Mouse (Mus musculus): Measurements from ENCODE around the gene Mrps5.
"Not testable (repeated sequence)": the region's sequence is repeated elsewhere in the genome, so short reads cannot be mapped to it uniquely, and the experiment has no call there.

The Mrps5 gene

DNA sequence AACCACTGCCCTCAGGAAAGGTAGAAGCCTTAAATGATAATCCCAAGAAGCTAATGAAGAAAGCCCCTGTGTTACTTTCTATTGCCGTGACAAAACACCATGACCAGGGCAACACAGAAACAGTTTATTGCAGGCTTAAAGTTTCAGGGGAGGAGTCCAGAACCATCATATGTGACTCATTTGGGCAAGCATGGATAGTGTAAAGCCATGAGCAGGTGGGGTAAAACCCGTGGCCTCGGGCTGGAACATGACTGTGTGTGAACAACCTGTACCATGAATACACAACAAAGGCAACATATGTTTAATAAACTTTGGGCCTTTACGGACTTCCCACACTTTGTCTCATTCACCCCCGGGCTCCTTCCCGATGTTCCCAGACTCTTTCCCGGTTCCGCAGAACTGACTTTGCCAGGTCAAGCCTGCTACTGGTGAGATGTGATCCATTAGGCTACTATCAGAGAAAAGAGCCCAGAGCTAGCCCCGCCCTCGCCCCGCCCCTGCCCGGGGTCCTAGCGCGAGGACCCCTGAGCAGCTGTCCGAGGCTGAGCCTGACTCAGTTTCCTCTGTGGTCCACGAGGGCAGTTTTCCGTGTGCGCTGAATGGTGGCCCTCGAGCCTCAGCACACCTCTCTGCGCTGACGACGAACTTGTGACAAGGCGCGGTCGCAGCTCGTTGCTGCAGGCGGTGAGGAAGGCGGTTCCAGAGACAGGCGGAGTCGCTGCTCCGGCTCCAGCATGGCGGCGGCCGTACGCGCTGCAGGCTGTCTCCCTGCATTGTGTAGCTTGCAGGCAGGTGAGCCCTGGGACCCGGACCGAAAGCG, at the start of gene Mrps5, which contains the start of gene Zfp661:
TSS of gene Mrps5 (plus strand) at position 529 of the 820 bp plus-strand sequence.
TSS of gene Zfp661 (minus strand) at position 401 of the 820 bp plus-strand sequence.
- DNase-seq (ENCODE audit: low spot score): peak; percentile 86

DNA sequence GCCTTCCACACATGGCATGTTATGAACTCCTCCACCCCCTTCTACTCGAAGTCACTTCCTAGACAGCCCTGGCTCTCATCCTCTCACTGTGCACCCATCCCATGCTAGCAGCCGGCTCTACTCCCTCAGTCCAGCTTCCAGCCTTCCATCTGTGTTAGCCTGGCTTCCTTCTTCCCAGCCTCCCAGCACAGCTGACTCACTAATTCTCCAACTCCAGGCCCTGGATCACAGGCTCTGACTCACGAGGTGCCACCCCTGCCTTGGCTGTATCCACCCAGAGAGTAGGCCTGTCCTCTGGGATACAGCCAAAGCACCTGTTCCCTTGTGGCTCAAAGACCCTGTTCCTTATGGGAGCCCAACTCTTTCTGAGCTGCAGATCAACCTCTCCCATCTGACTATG, 49.5 kb upstream of the Mrps5 start:
- DNase-seq (ENCODE audit: low spot score): no peak

DNA sequence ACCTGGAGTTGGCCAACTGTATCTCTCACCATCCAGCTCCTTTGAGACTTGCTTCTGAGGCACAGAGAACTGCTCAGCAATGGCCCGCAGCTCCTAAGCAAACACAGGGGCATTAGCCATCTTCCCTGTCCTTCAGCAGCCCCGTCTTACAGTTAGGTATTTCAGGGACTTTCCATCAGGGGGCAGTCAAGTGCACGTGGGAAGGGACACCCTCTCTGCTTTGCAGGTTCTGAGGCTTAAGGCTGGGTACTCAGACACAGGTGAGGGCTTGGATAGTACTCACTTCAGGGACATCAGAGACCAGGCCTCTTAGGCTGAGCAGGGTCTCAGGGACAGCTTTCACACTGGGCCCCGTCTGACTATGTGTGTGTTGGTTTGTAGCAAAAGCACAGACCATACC, 47.5 kb upstream of the Mrps5 start:
- no peak for DNase-seq (ENCODE audit: low spot score)

DNA sequence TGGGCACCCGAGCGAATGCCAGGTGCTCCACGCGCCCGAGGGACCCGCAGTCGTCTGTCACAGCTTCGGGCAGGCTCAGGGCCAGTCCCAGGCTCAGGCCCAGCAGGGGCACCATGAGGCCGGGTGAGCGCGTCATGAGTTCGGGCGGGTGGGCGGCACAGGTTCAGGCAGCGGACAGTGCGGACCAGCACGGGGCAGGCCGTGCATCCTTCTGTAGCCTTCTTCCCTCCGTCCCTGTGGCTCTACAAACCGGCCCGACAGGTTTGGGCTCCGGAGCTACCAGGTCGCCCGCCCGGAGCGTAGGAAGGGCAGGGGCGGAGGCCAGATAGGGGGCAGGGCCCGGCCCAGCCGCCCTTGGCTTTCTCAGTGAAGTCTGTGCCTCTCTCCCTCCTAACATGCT, 45.8 kb upstream of the Mrps5 start, which contains the start of gene Prom2:
TSS of gene Prom2 (minus strand) at position 283 of the 400 bp plus-strand sequence.
- peak; percentile 24 for DNase-seq (ENCODE audit: low spot score)

DNA sequence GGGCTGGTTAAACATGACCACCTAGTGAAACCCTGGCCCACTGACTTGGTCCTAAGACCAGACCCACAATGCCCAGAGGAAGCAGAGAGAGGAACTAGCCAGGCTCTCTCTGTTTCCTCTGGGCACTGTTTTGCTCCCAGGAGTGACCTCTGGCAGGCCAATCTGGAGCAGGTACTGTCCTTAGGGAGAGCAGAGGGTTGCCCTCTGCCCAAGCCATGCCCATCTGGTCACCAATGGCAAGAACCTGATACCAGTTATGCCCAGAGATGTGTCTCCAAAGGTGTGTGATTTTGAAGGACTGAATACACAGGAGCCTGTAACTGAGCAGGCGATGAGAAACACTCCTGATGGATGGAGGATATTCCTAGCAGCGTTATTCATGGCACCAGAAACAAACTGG, 45.3 kb upstream of the Mrps5 start:
- no peak for DNase-seq (ENCODE audit: low spot score)

DNA sequence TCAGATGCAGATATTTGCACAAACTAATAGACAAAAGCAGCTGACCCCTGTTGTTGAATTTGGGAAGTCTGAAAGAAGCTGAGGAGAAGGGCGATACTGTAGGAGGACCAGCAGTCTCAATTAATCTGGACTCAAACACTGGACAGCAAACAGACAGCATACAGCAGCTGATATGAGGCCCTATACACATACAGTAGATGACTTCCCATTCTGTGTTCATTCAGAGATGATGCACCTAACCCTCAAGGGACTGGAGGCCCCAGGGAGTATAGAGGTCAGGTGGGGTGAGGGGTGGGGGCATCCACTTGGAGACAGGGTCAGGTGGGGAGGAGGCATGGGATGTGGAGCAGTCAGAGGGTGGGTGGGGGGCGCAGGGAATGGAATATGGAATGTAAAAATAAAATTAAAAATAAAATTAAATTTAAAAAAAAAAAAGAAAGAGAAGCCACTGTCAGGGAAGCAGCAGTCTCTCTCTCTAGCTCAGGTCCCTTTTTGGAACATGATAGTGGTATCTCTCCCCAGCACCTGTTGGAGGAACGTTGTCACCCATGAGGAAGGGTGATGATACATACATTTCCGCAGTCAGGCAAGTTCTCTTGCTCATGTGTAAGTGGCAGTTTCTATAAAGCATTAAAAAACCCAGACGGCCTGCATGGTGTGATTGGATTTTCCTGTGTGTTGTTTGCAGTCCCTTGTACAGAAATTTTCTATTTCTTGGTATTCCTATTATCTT, 38.5 kb upstream of the Mrps5 start:
- DNase-seq (ENCODE audit: low spot score): no peak

DNA sequence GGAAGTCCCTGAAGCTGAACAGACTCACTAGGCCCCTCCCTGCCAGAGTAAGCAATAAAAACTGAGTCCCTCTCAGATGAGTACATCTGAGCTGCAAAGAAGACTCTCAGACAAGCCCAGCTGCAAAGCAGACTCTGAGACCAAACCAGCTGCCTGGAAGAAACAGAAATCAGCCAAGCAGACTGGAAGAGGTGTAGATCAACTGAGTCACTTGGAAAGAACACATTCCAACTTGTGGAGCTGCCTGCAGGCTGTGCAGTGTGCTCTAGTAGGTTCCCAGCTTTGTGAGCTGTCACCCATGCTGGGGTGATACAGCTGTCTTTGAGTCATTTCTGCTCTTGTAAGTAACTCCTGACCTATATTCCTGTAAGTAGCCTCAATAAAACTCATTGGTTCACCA, 37.3 kb upstream of the Mrps5 start:
- no peak for DNase-seq (ENCODE audit: low spot score)

DNA sequence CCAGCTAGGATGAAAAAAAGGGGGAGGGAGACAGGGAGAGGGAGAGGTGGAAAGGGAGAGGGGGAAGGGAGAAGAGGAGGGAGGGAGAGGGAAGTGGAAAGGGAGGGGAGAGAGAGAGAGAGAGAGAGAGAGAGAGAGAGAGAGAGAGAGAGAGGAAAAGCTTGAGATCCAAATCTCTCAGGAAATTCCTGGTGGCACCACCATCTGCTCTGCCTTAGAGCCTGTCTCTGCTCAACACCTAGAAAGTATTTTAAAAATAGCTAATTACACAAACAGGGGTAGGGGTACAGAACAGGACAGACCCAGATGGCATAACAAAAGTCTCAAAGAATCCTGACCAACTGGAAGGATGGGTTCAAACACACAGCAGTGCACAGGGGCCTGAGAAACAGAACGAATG, 36.6 kb upstream of the Mrps5 start:
- no peak for DNase-seq (ENCODE audit: low spot score)

DNA sequence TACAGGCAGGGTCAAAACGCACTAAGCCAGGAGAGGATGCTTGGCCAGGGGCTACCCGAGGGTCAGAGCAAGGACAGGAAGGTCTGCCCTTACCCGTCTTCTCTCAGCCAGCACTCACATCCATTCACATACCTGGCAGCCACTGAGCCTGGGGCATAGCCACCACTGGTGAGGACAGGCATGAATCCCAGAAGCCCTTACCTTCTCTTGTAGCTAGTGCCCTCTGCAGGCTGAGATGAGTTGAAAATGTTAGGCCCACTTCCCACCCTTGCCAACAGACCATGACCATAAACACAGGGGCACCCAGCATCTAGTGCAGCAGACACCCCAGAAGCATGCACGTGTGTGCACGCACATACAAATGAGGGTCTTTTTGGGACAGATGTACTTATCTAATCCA, 35.9 kb upstream of the Mrps5 start:
- no peak for DNase-seq (ENCODE audit: low spot score)

DNA sequence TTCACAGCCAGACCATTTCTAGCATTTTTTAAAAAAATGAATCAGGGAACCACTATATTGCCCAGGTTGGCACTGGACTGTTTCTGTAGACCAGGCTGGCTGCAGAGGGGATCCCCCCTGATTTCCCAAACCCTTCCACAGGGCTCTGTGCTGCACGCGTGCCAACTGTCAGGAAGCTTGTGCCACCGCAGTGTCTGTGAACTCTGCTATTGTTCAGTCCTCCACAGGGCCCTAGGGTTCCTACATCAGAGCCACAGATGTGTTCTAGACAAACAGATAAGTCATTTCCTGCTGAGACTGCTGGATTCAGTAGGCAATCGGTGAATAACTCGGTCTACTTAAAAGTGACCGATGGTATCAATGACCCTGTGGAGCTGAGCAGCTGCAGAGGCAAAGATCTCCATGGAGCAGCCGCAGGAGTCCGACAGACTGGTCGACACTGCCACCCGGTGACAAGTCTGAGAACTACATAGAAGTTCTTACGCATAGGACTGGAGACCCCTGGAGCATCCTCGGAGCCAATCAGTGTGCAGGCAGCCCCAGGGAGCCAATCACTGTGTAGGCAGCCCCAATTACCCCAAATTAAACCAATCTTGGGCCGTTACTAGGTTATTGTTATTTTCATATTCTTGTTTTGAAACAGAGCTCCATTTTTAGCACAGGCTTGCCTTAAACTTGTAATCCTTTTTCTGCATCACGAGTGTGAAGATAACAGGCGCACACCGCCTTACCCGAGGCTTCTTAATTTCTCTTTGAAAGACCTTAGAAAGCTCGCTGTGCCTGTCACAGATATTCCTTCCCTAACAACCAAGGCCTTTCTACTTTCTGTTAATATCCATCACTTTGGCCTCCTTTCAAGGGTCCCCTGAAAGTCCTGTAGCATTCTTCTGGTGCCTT, 27.7 kb upstream of the Mrps5 start:
- peak; percentile 73 for DNase-seq (ENCODE audit: low spot score)

DNA sequence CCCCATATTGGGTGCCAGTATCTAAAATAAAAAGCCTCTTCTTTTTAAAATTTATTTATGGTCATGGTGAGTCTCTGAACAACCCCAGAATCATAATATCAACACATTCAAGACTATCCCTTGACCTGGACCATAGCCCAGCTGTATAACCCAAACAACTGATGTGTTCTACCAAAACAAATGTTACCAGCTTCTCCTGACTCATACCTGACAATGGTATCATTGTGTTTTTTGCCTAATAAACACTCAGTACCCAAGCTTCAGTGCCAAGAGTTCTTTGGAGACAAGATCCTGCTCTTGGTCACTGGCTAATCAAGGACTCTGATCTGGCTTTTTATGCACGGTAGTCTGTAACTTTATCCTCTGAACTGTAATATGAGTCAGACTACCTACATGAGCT, 13.7 kb upstream of the Mrps5 start:
- DNase-seq (ENCODE audit: low spot score): no peak

DNA sequence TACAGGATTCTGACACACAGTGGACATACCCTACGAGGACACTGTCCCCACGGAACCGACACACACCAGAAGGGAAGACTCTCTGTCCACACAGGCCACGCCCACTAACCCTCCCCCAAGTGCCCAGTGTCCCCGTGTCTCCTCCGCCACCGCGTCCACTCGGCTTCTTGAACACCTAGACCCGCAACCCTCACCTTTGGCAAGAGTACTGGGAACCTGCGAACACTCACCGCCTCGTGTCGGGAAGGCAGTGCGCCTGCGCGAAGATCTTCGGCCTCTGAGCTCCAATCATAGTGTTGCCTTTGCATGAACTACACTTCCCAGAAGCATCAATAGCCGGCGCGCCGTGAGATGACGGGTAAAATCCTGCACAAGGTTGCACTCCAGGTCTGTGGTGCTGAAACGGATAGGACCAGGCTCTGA, 2.6 kb upstream of the Mrps5 start:
- peak; percentile 91 for DNase-seq (ENCODE audit: low spot score)

DNA sequence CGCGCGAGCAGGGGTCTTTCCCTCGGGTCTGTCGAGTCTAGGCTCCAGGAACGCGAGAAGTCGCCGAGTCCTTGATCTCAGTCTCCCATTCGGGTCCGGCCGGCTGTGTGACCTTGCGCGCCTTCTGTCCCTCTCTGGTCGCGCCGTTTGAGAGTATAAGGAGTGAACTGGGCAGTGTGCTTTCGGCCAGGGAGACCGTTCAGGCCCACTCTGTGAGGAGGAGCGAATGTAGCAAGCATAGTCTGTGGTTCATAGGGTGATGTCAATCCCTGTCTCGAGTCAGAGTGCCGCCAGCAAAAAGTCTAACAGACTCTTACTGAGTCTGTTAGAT, 457 bp downstream of the Mrps5 start:
- no peak for DNase-seq (ENCODE audit: low spot score)

DNA sequence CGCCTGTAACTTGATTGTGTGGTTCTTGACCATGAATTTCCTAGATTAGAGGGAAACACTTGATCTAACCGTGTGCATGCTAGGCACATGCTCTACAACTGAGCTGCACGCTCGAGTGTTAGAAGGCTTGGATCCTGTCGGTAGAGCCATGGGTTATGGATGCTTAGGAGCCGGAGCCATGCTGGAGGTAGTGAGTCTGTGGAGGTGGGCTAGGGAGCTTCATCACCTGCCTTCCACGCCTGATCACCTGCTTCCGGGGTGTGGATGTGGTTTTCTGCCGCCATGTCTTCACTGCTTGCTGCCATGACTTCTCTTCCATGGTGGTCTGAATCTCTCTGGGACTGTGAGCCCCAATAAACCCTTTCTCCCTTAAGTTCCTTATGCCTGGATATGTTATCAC, 1.9 kb downstream of the Mrps5 start:
- DNase-seq (ENCODE audit: low spot score): no peak

DNA sequence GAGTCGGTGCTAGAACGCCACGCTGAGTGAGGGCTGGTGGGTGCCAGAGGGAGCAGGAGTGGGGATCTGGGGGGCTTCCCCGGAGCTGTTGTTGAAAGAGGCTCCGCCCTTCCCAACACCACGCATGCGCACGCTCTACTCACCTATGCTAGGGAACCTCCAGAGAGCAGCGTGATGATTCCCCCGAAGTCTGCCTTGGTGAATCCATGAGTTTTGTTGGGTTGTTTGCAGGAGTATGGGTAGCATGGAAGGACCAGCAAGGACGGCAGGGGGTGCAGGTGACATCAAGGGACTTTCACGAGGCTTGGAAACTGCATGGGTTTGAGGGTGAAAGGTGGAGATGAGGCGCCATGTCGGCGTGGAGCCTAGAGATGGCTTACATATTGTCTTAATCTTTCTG, 3.2 kb downstream of the Mrps5 start:
- DNase-seq (ENCODE audit: low spot score): no peak

DNA sequence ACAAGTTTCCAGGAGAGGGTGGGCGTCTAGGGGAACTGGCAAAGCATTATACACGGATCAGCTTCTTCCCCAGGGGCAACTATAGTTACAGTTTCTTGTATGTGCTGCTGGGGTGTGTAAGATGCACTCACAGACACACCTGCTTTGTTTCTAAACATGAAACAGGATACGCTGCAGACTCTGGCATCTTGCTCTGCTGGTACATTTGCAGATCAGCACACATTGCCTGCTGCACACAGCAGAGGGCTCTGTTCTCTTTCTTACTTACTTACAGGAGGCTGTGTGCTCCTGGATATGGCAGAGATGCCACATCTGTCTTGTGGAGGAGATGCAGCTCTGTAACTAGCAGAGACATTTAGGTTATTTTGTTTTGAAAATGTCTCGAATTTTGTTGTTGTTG, 3.8 kb downstream of the Mrps5 start:
- no peak for DNase-seq (ENCODE audit: low spot score)

DNA sequence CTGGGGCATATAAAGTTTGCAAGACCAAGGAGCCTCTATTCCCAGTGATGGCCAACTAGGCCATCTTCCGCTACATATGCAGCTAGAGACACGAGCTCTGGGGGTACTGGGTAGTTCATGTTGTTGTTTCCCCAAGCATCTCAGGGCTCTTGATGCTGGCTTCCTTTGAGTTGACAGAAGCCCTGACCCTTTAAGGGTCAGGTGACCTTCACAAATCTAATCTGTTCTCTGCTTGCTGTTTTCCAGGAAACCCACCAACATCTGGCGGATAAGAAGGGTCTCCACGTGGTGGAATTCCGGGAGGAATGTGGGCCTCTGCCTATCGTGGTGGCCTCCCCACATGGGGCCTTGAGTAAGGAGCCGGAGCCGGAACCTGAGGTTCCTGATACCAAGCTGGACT, 16.4 kb downstream of the Mrps5 start:
- not testable (repeated sequence) for DNase-seq (ENCODE audit: low spot score)

DNA sequence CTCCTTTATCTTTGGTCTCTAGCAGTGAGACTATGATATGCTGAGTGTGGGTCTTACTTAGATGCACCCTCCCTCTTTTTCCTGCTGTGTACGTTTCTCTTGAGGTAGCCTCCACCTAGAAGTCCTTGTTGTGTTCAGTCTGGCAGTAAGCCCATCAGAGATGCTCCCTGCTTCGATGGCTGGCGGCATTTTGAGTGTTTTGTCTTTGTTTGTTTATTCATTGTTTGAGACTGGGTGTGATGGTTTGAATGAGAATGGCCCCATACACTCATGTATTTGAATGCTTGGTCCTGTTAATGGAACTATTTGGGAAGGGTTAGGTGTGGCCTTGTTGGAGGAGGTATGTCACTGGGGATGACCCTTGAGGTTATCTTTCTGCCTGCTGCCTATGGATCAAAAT, 18.2 kb downstream of the Mrps5 start:
- no peak for DNase-seq (ENCODE audit: low spot score)

DNA sequence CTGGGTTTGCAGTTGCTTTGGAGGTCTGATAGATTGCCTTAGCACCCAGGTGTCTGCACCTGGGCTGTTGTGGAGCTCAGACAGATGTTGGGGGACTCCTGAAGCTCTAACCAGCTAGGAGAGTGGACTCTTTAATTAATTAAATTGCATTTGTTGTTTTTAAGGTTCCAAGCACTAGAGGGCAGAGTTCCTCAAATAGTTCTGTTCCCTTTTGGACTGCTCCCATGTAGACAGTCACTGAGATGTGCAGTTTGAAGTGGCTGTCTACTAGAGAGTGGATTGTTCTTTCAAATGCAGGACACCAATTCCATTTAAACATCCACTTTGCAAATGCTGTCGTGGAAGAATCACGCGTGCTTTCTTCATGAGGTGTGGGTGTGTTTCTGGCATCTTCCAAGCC, 21.2 kb downstream of the Mrps5 start:
- DNase-seq (ENCODE audit: low spot score): no peak

DNA sequence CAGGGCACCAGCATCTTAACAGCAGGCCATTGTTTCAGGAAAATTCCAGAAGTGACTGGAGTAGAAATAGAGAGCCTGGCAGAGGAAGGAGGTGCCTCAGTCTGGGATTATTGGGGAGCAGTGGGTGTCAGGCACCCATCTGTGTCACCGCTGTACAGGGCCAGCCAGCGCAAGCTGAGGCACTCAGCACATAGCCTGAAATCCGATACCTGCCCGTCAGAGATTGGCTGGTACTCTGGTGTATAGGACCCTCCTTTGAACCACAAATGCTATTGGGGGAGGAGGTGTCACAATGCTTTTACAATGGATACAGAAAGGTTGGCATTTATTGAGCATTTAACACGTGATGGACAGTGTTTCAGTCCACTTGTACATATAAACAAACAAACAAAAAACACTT, 22.0 kb downstream of the Mrps5 start:
- no peak for DNase-seq (ENCODE audit: low spot score)

DNA sequence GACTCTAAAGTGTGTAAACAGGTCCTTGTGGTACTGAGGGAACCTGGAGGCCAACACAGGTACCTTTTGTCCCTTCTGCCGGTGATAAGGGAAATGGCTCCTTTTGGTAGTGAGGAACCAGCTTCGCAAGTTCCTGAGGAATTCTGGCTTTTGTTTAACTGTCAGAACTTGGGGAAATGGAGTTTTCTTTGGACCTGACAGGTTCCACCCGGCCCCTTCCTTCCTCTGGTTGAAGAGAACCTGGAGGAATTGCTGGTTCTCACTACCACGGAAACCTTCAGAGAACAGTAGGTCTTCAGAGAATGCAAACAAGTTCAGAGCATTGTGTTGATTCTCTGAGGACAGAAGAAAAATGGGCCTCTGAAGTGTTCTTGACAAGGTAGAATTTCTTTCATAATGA, 24.4 kb downstream of the Mrps5 start:
- DNase-seq (ENCODE audit: low spot score): no peak

DNA sequence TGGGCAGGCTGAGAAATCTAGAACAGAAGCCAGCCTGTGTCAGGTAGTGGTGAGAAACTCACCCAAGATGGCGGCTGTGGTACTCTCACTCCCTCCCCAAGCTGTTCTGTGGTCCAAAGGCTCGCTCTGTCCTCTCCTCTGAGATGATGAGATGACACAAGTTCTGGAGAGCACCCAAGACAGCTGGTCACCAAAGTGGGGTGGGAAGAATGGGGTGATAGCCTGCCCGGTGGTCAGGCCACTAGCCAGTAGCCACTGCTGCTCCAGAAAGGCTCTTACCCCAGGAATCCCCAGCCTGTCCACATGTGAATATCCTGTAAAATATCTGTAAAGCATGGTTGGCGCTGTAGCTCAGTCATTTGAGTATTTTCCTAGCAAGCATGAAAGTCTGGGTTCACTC, 25.3 kb downstream of the Mrps5 start:
- DNase-seq (ENCODE audit: low spot score): no peak

DNA sequence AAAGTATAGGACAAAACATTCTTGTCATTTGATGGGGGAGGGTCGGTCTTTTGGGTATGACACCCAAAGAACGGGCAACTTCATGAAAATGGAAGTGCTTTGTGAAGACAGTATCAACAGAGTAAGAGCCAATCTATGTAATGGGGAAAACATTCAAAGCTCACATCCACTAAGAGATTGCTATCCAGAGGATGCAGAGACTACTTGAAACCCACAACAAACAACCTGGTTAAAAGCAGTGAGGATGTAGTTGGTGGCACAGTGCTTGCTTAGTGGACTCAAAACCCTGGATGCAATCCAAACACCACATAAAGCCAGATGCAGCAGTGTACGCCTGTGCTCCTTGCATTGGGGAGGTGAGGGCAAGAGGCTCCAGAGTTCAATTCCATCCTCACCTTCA, 32.3 kb downstream of the Mrps5 start:
- DNase-seq (ENCODE audit: low spot score): no peak

Measured in ovary, postnatal 36 days (tissue).